Mouse (Mus musculus) subcutaneous adipose tissue, adult 2 months (tissue): Measurements from ENCODE around the gene Klhl30. TPM values are rescaled to one million over a fixed set of nuclear protein-coding genes. Genes with fewer than 3 reads are reported as not detected.

Source experiments
- polyA plus RNA-seq: library from polyadenylated mRNA; depleted of rRNA; stranded (reverse); fragments of >200 nt; gene quantifications from 2 replicates; pipeline ENCODE4 v1.2.3, GENCODE M21; 2012; ENCODE audit warnings: low replicate concordance; rRNA removed

Gene Klhl30
- 0.46 and 3.9 TPM in 2 replicates for polyA plus RNA-seq

GRCm38 (mm10) chr1:91350841-91351240 lies at the start of gene Klhl30:
Gene Klhl30 (plus strand): TSS chr1:91351016.

GRCm38 (mm10) chr1:91321760-91322438 lies 28.9 kb upstream of the Klhl30 start, which contains the start of gene Espnl:
Gene Espnl (plus strand): TSS chr1:91322075.

DNA sequence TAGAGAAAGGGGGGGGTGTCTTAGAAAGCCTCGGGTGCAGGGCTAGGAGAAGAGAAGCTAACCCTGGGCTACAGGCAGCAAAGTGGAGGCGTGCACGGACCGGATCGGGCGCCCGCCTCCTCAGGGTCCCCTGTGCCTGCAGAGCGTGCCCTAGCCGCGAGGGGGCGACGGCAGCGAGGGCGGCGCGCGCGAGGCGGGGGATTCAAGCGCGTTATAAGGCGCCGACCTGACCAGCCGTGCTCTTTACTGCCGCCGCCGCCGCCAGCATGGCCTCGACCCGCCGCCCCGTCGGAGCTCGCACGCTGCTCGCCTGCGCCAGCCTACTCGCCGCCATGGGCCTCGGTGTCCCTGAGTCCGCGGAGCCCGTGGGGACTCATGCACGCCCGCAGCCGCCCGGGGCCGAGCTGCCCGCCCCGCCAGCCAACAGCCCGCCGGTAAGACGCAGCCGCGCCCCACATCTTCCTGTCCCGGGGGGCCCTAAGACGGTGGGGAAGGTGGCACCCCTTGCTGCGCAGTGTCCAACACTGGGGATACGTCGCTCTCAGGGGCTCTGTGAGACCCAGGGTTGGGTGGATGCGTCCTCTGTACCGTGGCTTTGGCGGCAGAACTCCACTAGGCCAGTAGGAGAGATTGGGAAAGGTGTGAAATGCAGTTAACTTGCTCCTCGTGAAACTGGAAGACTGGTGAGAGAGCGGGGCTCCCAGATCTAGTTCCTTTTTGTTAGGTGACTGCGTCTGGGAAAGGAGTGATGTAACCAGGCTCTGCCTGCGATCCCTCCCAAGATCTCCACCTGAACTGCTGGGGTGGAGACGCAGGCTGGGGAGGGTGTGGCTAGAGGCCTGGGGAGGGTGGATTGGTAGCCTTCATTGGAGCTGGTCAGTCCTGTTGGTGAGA lies 15.6 kb downstream of the Klhl30 start, which contains the start of gene Erfe:
Gene Erfe (plus strand): TSS at position 216 of the 894 bp plus-strand sequence.

DNA sequence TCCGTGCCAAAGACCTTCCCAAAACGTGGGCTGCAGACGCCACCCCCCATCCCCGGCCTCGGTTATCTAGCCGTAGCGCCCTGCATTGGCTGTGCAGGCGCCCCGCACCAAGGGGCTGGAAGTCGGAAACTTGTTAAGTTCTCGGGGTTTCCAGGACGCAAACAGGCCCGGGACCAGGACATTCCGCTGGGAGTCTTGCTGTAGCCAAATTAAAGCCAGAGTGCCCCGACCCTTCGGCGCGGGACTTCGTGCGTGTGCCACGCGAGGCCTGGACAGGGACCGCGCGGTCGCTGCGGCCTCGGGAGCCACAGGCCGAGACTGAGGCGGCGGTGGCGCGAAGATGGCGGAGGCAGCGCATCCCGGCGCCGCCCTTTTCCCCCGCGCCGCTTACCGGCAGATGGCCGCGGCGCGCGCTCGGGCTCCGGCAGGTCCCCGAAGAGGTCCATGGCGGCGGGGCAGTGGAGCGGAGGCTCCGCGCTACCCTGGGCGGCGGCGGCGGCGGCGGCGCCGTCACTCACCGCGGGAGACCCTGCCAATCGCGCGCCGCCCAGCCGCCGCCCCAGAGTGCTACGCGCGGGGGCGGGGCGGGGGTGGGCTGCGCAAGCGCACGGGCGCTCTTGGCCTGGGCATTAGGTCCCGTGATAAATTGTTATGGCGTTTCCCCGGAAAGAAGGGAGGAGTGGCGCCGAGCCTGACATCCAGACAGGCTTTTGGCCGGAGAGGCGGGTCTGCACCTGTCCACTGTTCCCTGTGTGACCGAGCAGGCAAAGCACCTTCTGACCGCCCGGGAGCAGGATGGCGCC lies 47.6 kb downstream of the Klhl30 start, which contains the start of gene Ilkap:
Gene Ilkap (minus strand): TSS at position 556 of the 803 bp plus-strand sequence.

Other genes with a start within 250 kb of the Klhl30 start
- 0.05 and 0.07 TPM in 2 replicates for gene Rbm44, start 205.9 kb upstream of the Klhl30 start, polyA plus RNA-seq
- gene Ramp1, start 171.2 kb upstream of the Klhl30 start, polyA plus RNA-seq = 3.5 and 30.7 TPM in 2 replicates
- gene Ube2f, start 100.7 kb upstream of the Klhl30 start, polyA plus RNA-seq = 42.4 and 43.4 TPM in 2 replicates
- gene Scly, start 52.7 kb upstream of the Klhl30 start, polyA plus RNA-seq = 21.3 and 21.8 TPM in 2 replicates
- gene Espnl, start 28.9 kb upstream of the Klhl30 start, polyA plus RNA-seq = 0.01 and 0.04 TPM in 2 replicates
- gene Erfe, start 15.4 kb downstream of the Klhl30 start, polyA plus RNA-seq = 0.95 TPM in 1 of 2 replicates, not detected in the other
- gene Ilkap, start 47.8 kb downstream of the Klhl30 start, polyA plus RNA-seq = 47.7 and 76.8 TPM in 2 replicates
- gene Hes6, start 63.0 kb downstream of the Klhl30 start, polyA plus RNA-seq = 24.6 and 43.0 TPM in 2 replicates
- 12.3 and 12.7 TPM in 2 replicates for gene Per2, start 108.3 kb downstream of the Klhl30 start, polyA plus RNA-seq
- 4.2 and 11.8 TPM in 2 replicates for gene Traf3ip1, start 143.6 kb downstream of the Klhl30 start, polyA plus RNA-seq
- gene Asb1, start 189.5 kb downstream of the Klhl30 start, polyA plus RNA-seq = 9.7 and 11.3 TPM in 2 replicates